Mouse (Mus musculus) spleen, adult 2 months (tissue): ENCODE measurements around the gene Schip1. TPM values are rescaled to one million over a fixed set of nuclear protein-coding genes. Genes with fewer than 3 reads are reported as not detected.

Experiments
- DNase-seq, 2 experiments: peaks; one replicate each; pipeline versions ENCODE4 v3.0.0 to v3.0.0-alpha.2; 2012 to 2021; ENCODE audit warnings: low spot score in 2 of 2, low read depth in 1 of 2
- H3K27ac ChIP-seq: fragments of 200-500 bp; 2 replicates; pipeline ENCODE4 v1.5.1; 2012; ENCODE audit warnings: low read length, inconsistent platforms; ENCODE audit not compliant: insufficient read depth
- H3K27me3 ChIP-seq: fragments of 200-500 bp; 2 replicates; pipeline ENCODE4 v1.6.1; 2012; ENCODE audit warnings: mild to moderate bottlenecking, moderate library complexity, low read length, inconsistent platforms; ENCODE audit not compliant: control insufficient read depth, insufficient read depth
- H3K36me3 ChIP-seq: fragments of 200-500 bp; 2 replicates; pipeline ENCODE4 v1.6.1; 2012; ENCODE audit warnings: mild to moderate bottlenecking, low read length, inconsistent platforms; ENCODE audit not compliant: control insufficient read depth, insufficient read depth
- H3K4me1 ChIP-seq: fragments of 200-500 bp; 2 replicates; pipeline ENCODE4 v1.6.1; 2011; ENCODE audit warnings: inconsistent platforms; ENCODE audit not compliant: control insufficient read depth, insufficient read depth, insufficient read length
- H3K4me3 ChIP-seq: fragments of 200-500 bp; 2 replicates; pipeline ENCODE4 v1.5.1; 2011; ENCODE audit warnings: mild to moderate bottlenecking, inconsistent platforms; ENCODE audit not compliant: insufficient read depth, insufficient read length; ENCODE audit errors: extremely low read depth
- CTCF ChIP-seq: fragments of 200-500 bp; IDR thresholded peaks from 2 replicates; pipeline ENCODE4 v1.5.1; 2011; ENCODE audit warnings: mild to moderate bottlenecking, inconsistent platforms; ENCODE audit not compliant: insufficient read depth, insufficient read length, insufficient replicate concordance; ENCODE audit errors: extremely low read depth
- POLR2A ChIP-seq: fragments of 200-500 bp; IDR thresholded peaks from 2 replicates; pipeline ENCODE4 v1.6.1; 2011; ENCODE audit warnings: low read depth, low read length, inconsistent platforms
- WGBS: fragments of 180-500 bp; shearing (Covaris S2); methylation state at CpG from one replicate; pipeline ENCODE4 v1.1.7; 2018; 5-methylcytosine and 5-hydroxymethylcytosine counted together
- polyA plus RNA-seq: library from polyadenylated mRNA; depleted of rRNA; stranded (reverse); fragments of >200 nt; gene quantifications from 2 replicates; pipeline ENCODE4 v1.2.3, GENCODE M21; 2012

Gene Schip1
- polyA plus RNA-seq, 1 experiment, result 3.7 TPM

- H3K4me3 ChIP-seq, result no peak overlapping the region
- WGBS, result 72% methylated on average over 10 of the region's 10 CpGs
- H3K4me1 ChIP-seq, result no peaks in the 10 kb centered on the region
- H3K27me3 ChIP-seq, result no peaks in the 10 kb centered on the region
- DNase-seq, result no peak
- no peak overlapping the region for H3K27ac ChIP-seq
- no peaks in the 10 kb centered on the region for H3K36me3 ChIP-seq
- TF ChIP-seq CTCF (no peak), POLR2A (no peak)
Measured at GRCm38 (mm10) chr3:68453719-68454455, 389.3 kb downstream of the Schip1 start.

- WGBS, result 72% methylated on average over 5 of the region's 5 CpGs
Measured at GRCm38 (mm10) chr3:68466643-68467042, 402.0 kb downstream of the Schip1 start.

GRCm38 (mm10) chr3:68467941-68468687 is 403.5 kb downstream of the Schip1 start:
- 21% methylated on average over 10 of the region's 10 CpGs for WGBS
- no peaks in the 10 kb centered on the region for H3K4me1 ChIP-seq
- no peaks in the 10 kb centered on the region for H3K27me3 ChIP-seq
- no peaks in the 10 kb centered on the region for H3K36me3 ChIP-seq
- no peak overlapping the region for H3K4me3 ChIP-seq
- no peak for TF ChIP-seq POLR2A
- no peak for TF ChIP-seq CTCF
- no peak overlapping the region for H3K27ac ChIP-seq
- DNase-seq, result no peak

More at GRCm38 (mm10) chr3:68466643-68467042, 402.0 kb downstream of the Schip1 start:
- Histone ChIP-seq H3K4me1 (no peaks in the 10 kb centered on the region), H3K36me3 (no peaks in the 10 kb centered on the region), H3K27ac (no peak overlapping the region), H3K27me3 (no peaks in the 10 kb centered on the region), H3K4me3 (no peak overlapping the region)
- no peak for DNase-seq
- TF ChIP-seq CTCF (no peak), POLR2A (no peak)

- no peak overlapping the region for H3K4me3 ChIP-seq
- H3K4me1 ChIP-seq, result no peaks in the 10 kb centered on the region
- no peaks in the 10 kb centered on the region for H3K36me3 ChIP-seq
- H3K27me3 ChIP-seq, result no peaks in the 10 kb centered on the region
- WGBS, result 89% methylated on average over 1 of the region's 1 CpGs
- no peak overlapping the region for H3K27ac ChIP-seq
- no peak for DNase-seq
- TF ChIP-seq POLR2A (no peak), CTCF (no peak)
Measured at GRCm38 (mm10) chr3:68469643-68470042, 405.0 kb downstream of the Schip1 start.

- WGBS, result 60% methylated on average over 3 of the region's 3 CpGs
- Histone ChIP-seq H3K4me1 (no peaks in the 10 kb centered on the region), H3K36me3 (no peaks in the 10 kb centered on the region), H3K27me3 (no peaks in the 10 kb centered on the region), H3K4me3 (no peak overlapping the region), H3K27ac (no peak overlapping the region)
- TF ChIP-seq CTCF (no peak), POLR2A (no peak)
- no peak for DNase-seq
Measured at GRCm38 (mm10) chr3:68470061-68470460, 405.5 kb downstream of the Schip1 start.

DNA sequence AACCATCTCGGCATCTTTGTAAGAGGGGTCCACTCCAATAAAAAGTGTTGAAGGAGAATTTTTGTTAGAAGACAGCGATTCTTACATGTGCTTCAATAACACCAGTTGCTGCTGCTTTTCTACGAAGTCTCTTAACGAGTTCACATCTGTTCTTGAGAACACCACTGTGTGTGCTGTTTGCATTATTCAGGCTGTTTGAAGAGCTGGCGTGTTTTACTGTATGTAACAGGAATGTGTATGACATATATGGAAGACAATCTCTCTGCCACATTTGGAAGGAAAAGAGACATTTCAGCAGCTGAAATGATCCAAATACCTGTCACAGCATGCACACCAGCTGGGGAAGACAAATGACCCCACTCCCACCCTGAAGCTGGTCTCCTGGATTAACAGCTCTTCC is 406.0 kb downstream of the Schip1 start:
- no peak for TF ChIP-seq CTCF
- no peak for TF ChIP-seq POLR2A
- no peaks in the 10 kb centered on the region for H3K36me3 ChIP-seq
- no peaks in the 10 kb centered on the region for H3K4me1 ChIP-seq
- H3K4me3 ChIP-seq, result no peak overlapping the region
- 80% methylated on average over 5 of the region's 5 CpGs for WGBS
- no peak for DNase-seq
- no peaks in the 10 kb centered on the region for H3K27me3 ChIP-seq
- no peak overlapping the region for H3K27ac ChIP-seq

DNA sequence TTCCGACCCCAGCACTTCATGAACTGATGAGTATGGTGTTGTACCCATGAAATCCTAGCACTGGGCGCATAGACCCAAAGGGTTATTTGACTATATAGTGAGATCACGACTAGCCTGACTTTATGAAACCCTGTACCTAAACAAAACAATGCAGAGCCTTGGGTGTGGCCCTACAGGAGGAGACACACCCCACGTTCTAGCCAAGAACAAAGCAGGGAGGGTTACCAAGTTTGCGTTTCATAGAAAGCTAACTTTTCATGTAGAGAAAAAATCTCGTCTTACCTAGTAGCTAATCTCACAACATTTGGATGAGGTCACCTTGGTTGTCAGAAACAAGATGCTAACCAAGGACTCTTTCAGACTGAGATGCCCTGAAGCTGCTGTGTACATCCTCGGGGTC is 411.7 kb downstream of the Schip1 start:
- WGBS, result 86% methylated on average over 7 of the region's 7 CpGs

More for the DNA sequence above, 411.7 kb downstream of the Schip1 start:
- H3K4me1 ChIP-seq, result no peaks in the 10 kb centered on the region
- TF ChIP-seq POLR2A (no peak), CTCF (no peak)
- no peaks in the 10 kb centered on the region for H3K27me3 ChIP-seq
- no peak for DNase-seq
- H3K36me3 ChIP-seq, result no peaks in the 10 kb centered on the region
- H3K4me3 ChIP-seq, result no peak overlapping the region
- no peak overlapping the region for H3K27ac ChIP-seq
